Mouse (Mus musculus) heart, adult 2 months (tissue): ENCODE data around the gene Ccdc87. TPM values are rescaled to one million over a fixed set of nuclear protein-coding genes. Genes with fewer than 3 reads are reported as not detected.
A peak's percentile ranks its signal among the peaks of the same experiment; 100 is the strongest.
"Not testable (repeated sequence)": the region's sequence is repeated elsewhere in the genome, so short reads cannot be mapped to it uniquely, and the experiment has no call there.

Experiments used
- DNase-seq, 2 experiments: peaks; one replicate each; pipeline ENCODE4 v3.0.0; 2021
- H3K27ac ChIP-seq: fragments of 200-600 bp; 2 replicates; pipeline ENCODE4 v1.8.1; 2022
- H3K27me3 ChIP-seq: fragments of 200-500 bp; 2 replicates; pipeline ENCODE4 v1.6.1; 2012; ENCODE audit warnings: mild to moderate bottlenecking, low read length, inconsistent platforms, mixed read lengths; ENCODE audit not compliant: control insufficient read depth, insufficient read depth
- H3K36me3 ChIP-seq: fragments of 200-500 bp; 2 replicates; pipeline ENCODE4 v1.6.1; 2012; ENCODE audit warnings: low read length, inconsistent platforms; ENCODE audit not compliant: control insufficient read depth, insufficient read depth
- H3K4me1 ChIP-seq: fragments of 200-500 bp; 2 replicates; pipeline ENCODE4 v1.6.1; 2011; ENCODE audit warnings: low read length; ENCODE audit not compliant: control insufficient read depth, insufficient read depth
- H3K4me3 ChIP-seq: fragments of 200-600 bp; 2 replicates; pipeline ENCODE4 v1.8.1; 2022
- H3K79me2 ChIP-seq: fragments of 200-500 bp; replicated peaks from 2 replicates; pipeline ENCODE4 v1.6.1; 2012; ENCODE audit warnings: mild to moderate bottlenecking, inconsistent platforms, low read length, moderate library complexity, mixed read lengths; ENCODE audit not compliant: control insufficient read depth, insufficient read depth
- H3K9ac ChIP-seq: fragments of 200-500 bp; 2 replicates; pipeline ENCODE4 v1.6.1; 2012; ENCODE audit warnings: low read depth, mild to moderate bottlenecking, control low read depth, inconsistent platforms, low read length, mixed read lengths
- CTCF ChIP-seq: fragments of 200-600 bp; IDR thresholded peaks from 2 replicates; pipeline ENCODE4 v1.8.1; 2022; ENCODE audit warnings: antibody characterized with exemption, mild to moderate bottlenecking, moderate library complexity
- EP300 ChIP-seq: fragments of 200-500 bp; IDR thresholded peaks from 2 replicates; pipeline ENCODE4 v1.6.1; 2011; ENCODE audit warnings: low read depth, low read length, control low read depth; ENCODE audit not compliant: insufficient read depth
- POLR2A ChIP-seq: fragments of 200-500 bp; IDR thresholded peaks from 2 replicates; pipeline ENCODE4 v1.6.1; 2011; ENCODE audit warnings: mild to moderate bottlenecking, low read depth, low read length, control low read depth; ENCODE audit not compliant: insufficient read depth
- WGBS: fragments of 180-500 bp; shearing (Covaris S2); methylation state at CpG from one replicate; pipeline ENCODE4 v1.1.7; 2018; 5-methylcytosine and 5-hydroxymethylcytosine counted together
- intact Hi-C: fragments of 180-260 bp; cut with DNase I; formaldehyde crosslinking; loops from one replicate; pipeline ENCODE4 v1.15.1; 2025
- polyA plus RNA-seq: library from polyadenylated mRNA; depleted of rRNA; stranded (reverse); fragments of >200 nt; gene quantifications from 2 replicates; pipeline ENCODE4 v1.2.3, GENCODE M21; 2012
- total RNA-seq, 2 experiments: library from RNA; stranded (reverse); gene quantifications; 2 replicates each; pipeline ENCODE4 v1.2.3; 2021

The Ccdc87 gene
- total and polyA plus RNA-seq, 3 experiments, result 0.16 TPM; not detected in 2

- intact Hi-C loops, result loop anchor here (2.0 to 10.0 kb wide), 2 partner anchors 23 to 231 kb away; partner anchors contain the start of genes Rce1 and Zdhhc24
- Histone ChIP-seq H3K27ac (peak overlapping the region; percentile 88), H3K36me3 (no peaks in the 10 kb centered on the region), H3K4me1 (peaks cover 5% of the 10 kb centered on the region), H3K9ac (peak overlapping the region; percentile 90), H3K79me2 (no peaks in the 10 kb centered on the region), H3K27me3 (no peaks in the 10 kb centered on the region), H3K4me3 (peak overlapping the region; percentile 69)
- 4% methylated on average over 14 of the region's 14 CpGs for whole genome bisulfite sequencing
- no peak for DNase-seq
- TF ChIP-seq CTCF (no peak), POLR2A (no peak), EP300 (no peak)
Measured at GRCm38 (mm10) chr19:4855470-4855820, 16.3 kb downstream of the Ccdc87 start.

GRCm38 (mm10) chr19:4855951-4856350 lies 16.8 kb downstream of the Ccdc87 start:
- Histone ChIP-seq H3K79me2 (no peaks in the 10 kb centered on the region), H3K9ac (no peak overlapping the region), H3K4me3 (peak overlapping the region; percentile 69; the same call in 1 of the 2 replicates), H3K36me3 (no peaks in the 10 kb centered on the region), H3K27me3 (no peaks in the 10 kb centered on the region), H3K27ac (no peak overlapping the region; the same call in 1 of the 2 replicates), H3K4me1 (peaks cover 5% of the 10 kb centered on the region)
- intact Hi-C loops, result loop anchor here (2.0 to 10.0 kb wide), 2 partner anchors 23 to 231 kb away; partner anchors contain the start of genes Rce1 and Zdhhc24
- DNase-seq, result no peak
- WGBS, result 80% methylated on average over 4 of the region's 4 CpGs
- TF ChIP-seq EP300 (no peak), POLR2A (no peak), CTCF (no peak)

GRCm38 (mm10) chr19:4859081-4859480 lies 19.9 kb downstream of the Ccdc87 start:
- no peaks in the 10 kb centered on the region for H3K79me2 ChIP-seq
- no peak overlapping the region for H3K9ac ChIP-seq
- intact Hi-C loops, result loop anchor here (10.0 kb wide), 1 partner anchor 234 kb away; the partner anchor contains the start of gene Rce1
- H3K4me3 ChIP-seq, result no peak overlapping the region
- H3K27me3 ChIP-seq, result no peaks in the 10 kb centered on the region
- no peaks in the 10 kb centered on the region for H3K36me3 ChIP-seq
- no peak overlapping the region for H3K27ac ChIP-seq
- DNase-seq, result no peak
- peaks cover 5% of the 10 kb centered on the region for H3K4me1 ChIP-seq
- no peak for TF ChIP-seq CTCF
- TF ChIP-seq POLR2A, result no peak
- TF ChIP-seq EP300, result no peak
- WGBS, result 49% methylated on average over 6 of the region's 6 CpGs

- WGBS, result 72% methylated on average over 6 of the region's 6 CpGs
- Histone ChIP-seq H3K27ac (no peak overlapping the region), H3K27me3 (no peaks in the 10 kb centered on the region), H3K9ac (no peak overlapping the region), H3K79me2 (no peaks in the 10 kb centered on the region), H3K36me3 (no peaks in the 10 kb centered on the region), H3K4me1 (no peaks in the 10 kb centered on the region), H3K4me3 (no peak overlapping the region)
- intact Hi-C loops, result no loop called here
- TF ChIP-seq EP300 (no peak), CTCF (no peak), POLR2A (no peak)
- no peak for DNase-seq
Measured at GRCm38 (mm10) chr19:4863048-4863447, 23.9 kb downstream of the Ccdc87 start.

GRCm38 (mm10) chr19:4865147-4865546 lies 26.0 kb downstream of the Ccdc87 start:
- no peaks in the 10 kb centered on the region for H3K79me2 ChIP-seq
- TF ChIP-seq EP300 (no peak), POLR2A (no peak), CTCF (no peak)
- H3K27ac ChIP-seq, result no peak overlapping the region
- H3K9ac ChIP-seq, result no peak overlapping the region
- no peak for DNase-seq
- H3K27me3 ChIP-seq, result no peaks in the 10 kb centered on the region
- no peaks in the 10 kb centered on the region for H3K4me1 ChIP-seq
- H3K4me3 ChIP-seq, result no peak overlapping the region
- H3K36me3 ChIP-seq, result no peaks in the 10 kb centered on the region
- intact Hi-C loops, result no loop called here
- WGBS, result 3% methylated on average over 17 of the region's 17 CpGs

- H3K4me1 ChIP-seq, H3K27me3 ChIP-seq, DNase-seq, intact Hi-C loops, H3K36me3 ChIP-seq, H3K4me3 ChIP-seq, H3K79me2 ChIP-seq, H3K27ac ChIP-seq, H3K9ac ChIP-seq: not testable (repeated sequence)
- 81% methylated on average over 1 of the region's 1 CpGs for WGBS
Measured at GRCm38 (mm10) chr19:4874613-4875012, 35.4 kb downstream of the Ccdc87 start.
